Mouse (Mus musculus): ENCODE results near the gene Tspyl2. TPM values are rescaled to one million over a fixed set of nuclear protein-coding genes. Genes with fewer than 3 reads are reported as not detected.
"Not testable (repeated sequence)": the region's sequence is repeated elsewhere in the genome, so short reads cannot be mapped to it uniquely, and the experiment has no call there.

The Tspyl2 gene
- polyA plus RNA-seq, 1 experiment from 2014 or later: 14.0 TPM

DNA sequence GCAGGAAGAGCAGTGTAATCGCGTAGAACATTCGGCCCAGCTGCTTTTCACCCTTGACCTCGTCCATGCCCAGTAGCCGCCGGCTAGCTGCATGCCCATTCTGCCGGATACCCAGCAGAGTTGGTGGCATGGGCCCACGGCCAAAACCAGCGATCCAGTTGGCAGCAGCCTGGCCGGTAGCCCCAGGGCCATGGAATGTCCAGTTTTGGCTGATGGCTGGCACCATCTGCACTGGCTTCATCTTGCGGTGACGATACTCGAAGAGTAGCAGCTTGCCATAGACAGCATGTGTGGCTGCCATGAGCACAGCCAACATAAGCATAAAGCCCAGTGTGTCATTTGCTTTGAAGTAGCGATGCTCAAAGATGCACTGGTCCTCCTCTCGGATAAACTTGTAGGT is 4.4 kb upstream of the Tspyl2 start:
- 83% methylated on average over 15 of the region's 15 CpGs for WGBS
- ATAC-seq: no peak

DNA sequence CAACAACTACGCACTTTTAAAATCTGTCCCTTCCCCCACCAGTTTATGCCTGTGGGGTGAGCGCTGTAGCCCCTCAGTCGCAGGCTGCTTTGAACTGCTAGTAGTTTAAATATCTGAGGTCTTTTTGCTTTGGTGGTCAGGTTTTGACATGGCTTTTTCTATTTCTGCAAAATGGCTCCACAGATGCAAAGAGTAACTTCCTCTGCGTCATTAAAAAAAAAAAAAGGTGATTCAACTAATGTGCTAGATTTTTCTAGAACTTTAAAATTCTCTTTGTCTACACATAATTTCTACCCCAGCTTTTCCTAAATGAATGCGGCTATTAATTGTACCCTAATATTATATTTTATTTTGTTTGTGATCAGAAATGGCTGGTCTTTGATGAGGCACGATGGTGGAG is 678 bp upstream of the Tspyl2 start:
- no peak for TF ChIP-seq CTCF (IDR thresholded peaks at IDR 0.05)
- 0 out of 2 replicates have a peak, but pooled peaks have one; percentile 49 for TF ChIP-seq EP300 (IDR thresholded peaks at IDR 0.05)
- Histone ChIP-seq H3K9ac (replicated peaks; ENCODE audit: low read depth) (no peak overlapping the region), H3K27ac (ENCODE audit: low read length) (peak overlapping the region; percentile 85), H3K27me3 (replicated peaks; ENCODE audit: insufficient read depth, low read length) (no peaks in the 10 kb centered on the region), H3K9me3 (ENCODE audit: low read length) (no peaks in the 10 kb centered on the region), H3K4me1 (ENCODE audit: insufficient read depth, low read depth, low read length) (no peaks in the 10 kb centered on the region), H3K4me3 (ENCODE audit: low read depth, low read length) (peak overlapping the region; percentile 26), H3K36me3 (ENCODE audit: insufficient read depth, low read length) (no peaks in the 10 kb centered on the region), H3K4me2 (replicated peaks; ENCODE audit: low read depth, low read length) (peak overlapping the region; percentile 63)
- ATAC-seq: no peak
- no peak for DNase-seq (ENCODE audit: low spot score)
- WGBS: 23% methylated on average over 6 of the region's 6 CpGs

More for the DNA sequence above, 4.4 kb upstream of the Tspyl2 start:
- Histone ChIP-seq H3K9ac (replicated peaks; ENCODE audit: low read depth) (no peak overlapping the region), H3K4me1 (ENCODE audit: insufficient read depth, low read depth, low read length) (no peaks in the 10 kb centered on the region), H3K27ac (ENCODE audit: low read length) (no peak overlapping the region), H3K27me3 (replicated peaks; ENCODE audit: insufficient read depth, low read length) (no peaks in the 10 kb centered on the region), H3K4me3 (ENCODE audit: low read depth, low read length) (no peak overlapping the region), H3K4me2 (replicated peaks; ENCODE audit: low read depth, low read length) (no peak overlapping the region), H3K9me3 (ENCODE audit: low read length) (no peaks in the 10 kb centered on the region), H3K36me3 (ENCODE audit: insufficient read depth, low read length) (no peaks in the 10 kb centered on the region)
- TF ChIP-seq EP300 (IDR thresholded peaks at IDR 0.05): no peak
- no peak for TF ChIP-seq CTCF (IDR thresholded peaks at IDR 0.05)
- no peak for DNase-seq (ENCODE audit: low spot score)

DNA sequence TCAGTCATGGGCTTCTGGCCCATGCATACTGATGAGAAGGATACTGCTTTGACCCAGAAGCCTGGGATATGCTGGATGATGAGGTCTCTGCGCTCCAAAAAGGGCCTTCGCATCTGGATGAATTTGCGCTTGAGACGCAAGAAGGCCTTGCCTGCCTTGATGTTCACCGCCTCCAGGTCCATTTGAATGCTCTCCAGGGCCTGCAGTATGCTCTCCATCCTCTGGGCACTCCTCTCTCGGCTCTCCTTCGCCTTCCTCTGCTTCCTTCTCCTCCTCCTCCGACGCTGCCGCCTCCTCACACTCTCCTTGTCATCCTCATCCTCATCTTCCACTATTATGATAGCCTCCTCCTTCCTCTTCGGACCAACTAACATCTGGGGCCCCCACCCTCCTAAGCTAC is 729 bp downstream of the Tspyl2 start:
- Histone ChIP-seq H3K4me3 (ENCODE audit: low read depth, low read length) (peak overlapping the region; percentile 51), H3K4me2 (replicated peaks; ENCODE audit: low read depth, low read length) (peak overlapping the region; percentile 63), H3K27ac (ENCODE audit: low read length) (peak overlapping the region; percentile 77), H3K4me1 (ENCODE audit: insufficient read depth, low read depth, low read length) (no peaks in the 10 kb centered on the region), H3K9ac (replicated peaks; ENCODE audit: low read depth) (peak overlapping the region; percentile 70), H3K36me3 (ENCODE audit: insufficient read depth, low read length) (no peaks in the 10 kb centered on the region), H3K9me3 (ENCODE audit: low read length) (no peaks in the 10 kb centered on the region), H3K27me3 (replicated peaks; ENCODE audit: insufficient read depth, low read length) (no peaks in the 10 kb centered on the region)
- TF ChIP-seq CTCF (IDR thresholded peaks at IDR 0.05) (no peak), EP300 (IDR thresholded peaks at IDR 0.05) (no peak)
- ATAC-seq: no peak
- DNase-seq (ENCODE audit: low spot score): peak; percentile 23
- WGBS: 23% methylated on average over 9 of the region's 11 CpGs

DNA sequence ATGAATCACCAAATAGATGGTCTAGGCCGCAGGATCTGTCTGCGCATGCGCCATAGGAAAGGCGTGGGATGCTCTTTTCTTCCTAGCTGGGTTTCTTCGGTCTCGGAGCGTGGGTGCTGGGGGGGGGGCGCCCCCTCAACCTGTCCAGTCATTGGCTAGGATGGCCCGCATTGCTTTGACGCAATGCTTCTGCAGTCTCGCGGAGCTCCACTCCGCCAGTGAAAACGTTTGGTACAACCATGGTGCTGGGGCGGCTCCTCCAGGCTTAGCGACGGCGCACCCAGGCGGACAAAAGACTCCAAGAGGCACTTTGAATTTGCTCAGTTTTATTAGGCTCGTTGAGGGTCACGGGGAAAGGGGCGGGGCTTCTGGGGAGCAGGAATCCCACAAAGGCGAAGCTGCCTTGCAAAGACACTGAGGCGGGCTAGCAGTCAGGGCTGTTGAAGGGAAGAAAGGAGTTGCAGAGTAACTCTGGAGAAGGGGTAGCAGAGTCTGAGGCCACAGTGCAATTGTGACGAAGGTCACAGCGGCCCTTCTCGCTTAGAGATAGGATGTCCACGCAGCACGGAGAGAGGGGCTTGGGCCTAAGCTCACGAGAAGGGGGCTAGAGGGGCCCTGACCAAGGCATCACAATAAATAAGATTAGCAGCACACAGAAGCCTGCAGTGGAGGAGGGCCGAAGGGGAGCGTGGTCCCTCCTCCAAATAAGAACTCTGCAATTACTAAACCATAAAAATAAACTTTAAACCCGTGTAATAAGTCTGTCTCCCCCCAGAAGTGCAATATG is 5.5 kb downstream of the Tspyl2 start:
- Histone ChIP-seq H3K9ac (replicated peaks; ENCODE audit: low read depth) (peak overlapping the region; percentile 37; the same call in 1 of the 2 replicates), H3K9me3 (ENCODE audit: low read length) (no peaks in the 10 kb centered on the region), H3K4me2 (replicated peaks; ENCODE audit: low read depth, low read length) (peak overlapping the region; percentile 36), H3K27me3 (replicated peaks; ENCODE audit: insufficient read depth, low read length) (no peaks in the 10 kb centered on the region), H3K27ac (ENCODE audit: low read length) (peak overlapping the region; percentile 78), H3K36me3 (ENCODE audit: insufficient read depth, low read length) (no peaks in the 10 kb centered on the region), H3K4me1 (ENCODE audit: insufficient read depth, low read depth, low read length) (no peaks in the 10 kb centered on the region), H3K4me3 (ENCODE audit: low read depth, low read length) (no peak overlapping the region)
- 10% methylated on average over 33 of the region's 33 CpGs for WGBS
- TF ChIP-seq CTCF (IDR thresholded peaks at IDR 0.05): peak; percentile 15; the same call in 1 of the 2 replicates
- TF ChIP-seq EP300 (IDR thresholded peaks at IDR 0.05): 0 out of 2 replicates have a peak, but pooled peaks have one; percentile 13
- peak; percentile 95 for DNase-seq (ENCODE audit: low spot score)
- peak; percentile 100 for ATAC-seq

DNA sequence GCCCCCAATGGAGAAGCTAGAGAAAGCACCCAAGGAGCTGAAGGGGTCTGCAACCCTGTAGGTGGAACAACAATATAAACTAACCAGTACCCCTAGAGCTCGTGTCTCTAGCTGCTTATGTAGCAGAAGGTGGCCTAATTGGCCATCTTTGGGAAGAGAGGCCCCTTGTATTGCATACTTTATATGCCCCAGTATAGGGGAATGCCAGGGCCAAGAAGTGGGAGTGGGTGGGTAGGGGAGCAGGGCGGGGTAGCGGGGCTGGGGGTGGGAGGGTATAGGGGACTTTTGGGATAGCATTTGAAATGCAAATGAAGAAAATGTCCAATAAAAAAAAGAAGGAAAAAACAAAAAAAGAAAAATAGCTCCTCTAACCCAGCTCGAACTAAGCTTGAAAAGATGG is 6.1 kb downstream of the Tspyl2 start:
- not testable (repeated sequence) for H3K27ac ChIP-seq (ENCODE audit: low read length); DNase-seq (ENCODE audit: low spot score); H3K36me3 ChIP-seq (ENCODE audit: insufficient read depth, low read length); H3K9me3 ChIP-seq (ENCODE audit: low read length); H3K9ac ChIP-seq (replicated peaks; ENCODE audit: low read depth); H3K27me3 ChIP-seq (replicated peaks; ENCODE audit: insufficient read depth, low read length); ATAC-seq; H3K4me3 ChIP-seq (ENCODE audit: low read depth, low read length); H3K4me1 ChIP-seq (ENCODE audit: insufficient read depth, low read depth, low read length)
- 44% methylated on average over 4 of the region's 4 CpGs for WGBS
- peak overlapping the region; percentile 36 for H3K4me2 ChIP-seq (replicated peaks; ENCODE audit: low read depth, low read length)

DNA sequence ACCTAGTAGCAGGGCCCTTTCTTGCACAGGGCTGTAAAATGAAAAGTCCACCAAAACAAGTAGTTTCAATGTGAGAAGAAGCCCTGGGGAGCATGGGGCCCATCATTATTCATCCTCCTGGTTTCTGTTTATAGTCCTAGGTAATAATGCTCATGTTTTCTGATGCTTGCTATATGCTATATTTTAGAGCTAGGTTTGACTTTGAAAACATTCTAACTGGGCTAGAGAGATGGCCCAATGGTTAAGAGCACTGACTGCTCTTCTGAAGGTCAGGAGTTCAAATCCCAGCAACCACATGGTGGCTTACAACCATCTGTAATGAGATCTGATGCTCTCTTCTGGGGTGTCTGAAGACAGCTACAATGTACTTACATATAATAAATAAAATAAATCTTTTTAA is 12.8 kb downstream of the Tspyl2 start:
- not testable (repeated sequence) for H3K27me3 ChIP-seq (replicated peaks; ENCODE audit: insufficient read depth, low read length); H3K36me3 ChIP-seq (ENCODE audit: insufficient read depth, low read length); H3K4me2 ChIP-seq (replicated peaks; ENCODE audit: low read depth, low read length)

More for the DNA sequence above, 12.8 kb downstream of the Tspyl2 start:
- not testable (repeated sequence) for DNase-seq (ENCODE audit: low spot score); H3K9me3 ChIP-seq (ENCODE audit: low read length); H3K4me1 ChIP-seq (ENCODE audit: insufficient read depth, low read depth, low read length); H3K27ac ChIP-seq (ENCODE audit: low read length); H3K9ac ChIP-seq (replicated peaks; ENCODE audit: low read depth); ATAC-seq; H3K4me3 ChIP-seq (ENCODE audit: low read depth, low read length)
